Mouse (Mus musculus) thymus, postnatal 14 days (tissue): ENCODE data around the gene Prpf4.
A peak's percentile ranks its signal among the peaks of the same experiment; 100 is the strongest.

Source experiments
- DNase-seq: peaks from one replicate; pipeline ENCODE4 v3.0.0; 2021

The Prpf4 gene

GRCm38 (mm10) chr4:62437871-62438270, 29.3 kb downstream of the Prpf4 start:
- DNase-seq, result no peak

DNA sequence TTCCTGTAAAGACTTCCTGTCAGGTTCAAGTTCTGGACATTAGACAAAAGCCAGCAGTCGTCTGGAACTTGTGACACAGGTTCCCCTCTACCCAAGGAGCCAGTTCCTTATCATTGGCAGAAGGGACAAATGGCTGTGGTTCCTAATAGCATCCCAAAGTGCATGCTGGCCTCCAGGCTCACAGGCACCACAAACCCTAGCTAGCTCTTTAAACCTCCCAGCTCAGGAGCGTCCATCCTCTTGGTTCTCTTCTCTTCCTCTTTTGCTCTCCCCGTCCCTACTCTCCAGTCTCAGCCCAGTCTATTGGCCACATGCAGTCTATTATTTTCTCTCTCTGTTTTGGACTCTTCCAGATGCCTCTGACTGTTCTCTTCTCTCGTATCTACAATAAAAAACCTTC, 31.2 kb downstream of the Prpf4 start:
- DNase-seq, result no peak

DNA sequence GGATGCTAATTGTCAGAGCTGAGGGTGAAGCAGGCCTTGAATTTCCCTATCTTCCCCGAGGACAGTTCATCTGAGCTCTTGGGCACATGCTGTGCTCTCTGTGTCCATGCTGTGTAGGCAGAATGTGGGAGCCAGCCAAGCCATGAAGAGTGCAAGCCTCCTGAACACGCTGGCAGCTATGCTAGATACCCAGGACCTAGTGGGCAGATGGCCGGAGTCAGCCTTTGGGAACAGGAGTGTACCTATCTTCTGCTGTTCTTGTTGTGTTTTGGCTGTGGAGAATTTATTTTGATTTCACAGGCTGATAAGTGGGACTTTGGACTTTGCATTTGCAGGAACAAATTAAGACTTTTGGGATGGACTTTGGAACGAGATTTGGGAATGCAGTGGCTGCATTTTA, 31.9 kb downstream of the Prpf4 start:
- no peak for DNase-seq

DNA sequence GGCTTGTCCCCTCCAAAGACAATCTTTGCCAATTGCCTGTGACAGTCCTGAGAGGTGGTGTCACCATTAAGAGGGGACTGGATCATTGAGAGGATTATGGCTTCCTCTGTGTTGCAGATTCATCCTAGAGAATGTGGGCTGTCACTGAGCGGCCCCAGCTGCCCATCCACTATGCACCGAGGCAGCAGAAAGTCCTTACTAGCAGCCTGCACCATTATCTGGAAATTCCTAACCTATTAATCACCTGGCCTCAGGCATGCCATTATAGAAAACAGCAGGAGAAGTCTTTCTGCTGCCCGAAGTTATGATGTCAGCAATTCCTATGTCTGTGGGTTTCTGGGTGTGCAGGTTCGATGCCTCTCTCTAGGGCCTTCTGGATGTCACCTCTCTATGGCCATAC, 32.4 kb downstream of the Prpf4 start:
- no peak for DNase-seq

DNA sequence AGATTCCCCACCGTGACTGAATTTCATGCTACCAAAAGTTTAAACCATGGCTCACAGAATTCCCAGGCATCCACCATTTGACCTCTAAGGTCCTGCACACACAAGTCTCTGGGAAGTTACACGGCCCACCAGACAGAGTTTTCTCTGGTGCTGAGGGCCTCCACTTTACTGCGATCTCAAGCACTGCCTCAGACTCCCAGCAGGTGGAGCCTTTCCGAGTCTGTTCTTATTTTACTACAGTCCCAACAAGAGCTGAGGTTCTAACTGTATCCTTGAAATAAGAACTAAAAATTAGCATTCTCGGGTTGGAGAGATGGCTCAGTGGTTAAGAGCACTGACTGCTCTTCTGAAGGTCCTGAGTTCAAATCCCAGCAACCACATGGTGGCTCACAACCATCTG, 46.4 kb downstream of the Prpf4 start:
- peak; percentile 51 for DNase-seq

DNA sequence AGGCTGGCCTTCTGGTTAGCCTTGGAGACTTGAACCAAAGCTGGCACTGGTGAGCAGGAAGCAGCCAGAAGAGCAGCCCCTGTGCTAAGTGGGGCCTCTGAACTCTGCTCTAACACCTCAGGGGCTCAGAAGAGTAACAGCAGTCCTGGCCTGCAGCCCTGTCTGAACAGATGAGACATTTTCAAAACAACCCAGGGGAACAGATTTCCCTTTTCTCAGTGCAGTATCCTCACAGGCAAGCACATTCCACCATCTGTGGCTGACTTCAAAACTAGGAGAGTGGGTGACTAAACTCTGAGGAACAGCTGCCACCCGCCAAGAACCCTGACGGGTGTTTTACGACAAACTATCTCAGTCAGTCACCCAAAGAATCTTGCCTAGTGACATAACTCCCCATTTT, 50.5 kb downstream of the Prpf4 start:
- DNase-seq, result no peak

DNA sequence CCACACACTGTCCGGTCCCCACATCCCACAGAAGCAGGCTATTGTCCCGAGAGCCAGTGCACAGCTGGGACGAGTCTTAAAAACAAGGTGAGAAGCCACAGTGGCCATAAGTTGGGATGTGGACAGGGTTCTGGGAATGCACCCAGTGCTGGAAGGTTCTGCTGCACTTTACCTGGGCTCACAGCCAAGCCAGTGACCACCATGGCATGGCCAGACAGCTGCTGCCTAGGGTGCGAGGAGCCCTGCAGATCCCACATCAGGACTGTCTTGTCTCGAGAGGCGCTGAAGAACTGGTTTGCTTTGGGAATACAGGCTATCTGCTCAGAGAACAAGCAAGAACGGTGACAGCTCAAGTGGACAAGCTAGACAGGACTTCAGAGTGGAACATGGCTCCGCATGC, 51.8 kb downstream of the Prpf4 start:
- DNase-seq, result no peak

DNA sequence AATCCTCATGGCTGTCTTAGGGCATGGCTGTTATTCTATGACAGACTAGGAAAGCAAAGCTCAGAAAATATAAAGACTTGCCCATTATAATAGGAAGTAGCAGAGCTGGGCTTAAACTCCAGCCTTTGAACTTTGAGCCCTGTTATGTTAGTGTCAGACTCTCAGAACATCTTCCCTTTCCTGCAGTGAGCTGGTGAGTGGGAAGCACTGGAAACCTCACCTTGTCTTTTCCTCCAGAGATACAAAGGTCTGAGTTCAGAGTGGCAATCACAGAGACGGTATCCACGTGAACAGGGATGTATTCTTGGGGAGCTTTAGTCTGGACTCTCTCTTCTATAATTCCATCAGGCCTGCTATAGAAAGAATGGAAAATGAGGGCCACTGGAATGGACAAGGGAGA, 54.5 kb downstream of the Prpf4 start:
- DNase-seq, result no peak

- no peak for DNase-seq
Measured at GRCm38 (mm10) chr4:62468158-62468557, 59.6 kb downstream of the Prpf4 start.

DNA sequence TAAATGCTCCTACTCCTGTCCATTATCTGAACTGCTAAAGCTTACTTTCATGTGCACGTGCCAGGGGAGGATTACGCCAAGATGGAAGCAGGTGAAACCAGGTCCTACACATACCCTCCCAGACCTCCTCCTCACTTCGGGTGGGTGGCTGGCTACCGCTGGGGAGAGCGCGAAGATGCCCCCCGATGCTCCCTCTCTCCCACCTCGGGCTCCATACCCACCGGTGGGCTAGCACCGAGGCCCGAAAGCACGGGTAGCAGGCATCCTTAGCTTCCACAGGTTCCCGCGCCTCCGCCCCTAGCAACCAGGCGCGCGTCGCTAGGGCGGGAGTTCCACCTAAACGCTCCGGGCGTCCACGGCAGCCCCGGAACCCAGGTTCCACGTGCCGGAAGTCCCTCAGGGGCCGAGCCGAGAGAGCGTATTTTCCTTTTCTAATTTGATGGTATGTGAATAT, 62.0 kb downstream of the Prpf4 start, which contains the start of gene Wdr31:
Gene Wdr31 (minus strand): TSS at position 299 of the 454 bp plus-strand sequence.
- DNase-seq, result peak; percentile 86

DNA sequence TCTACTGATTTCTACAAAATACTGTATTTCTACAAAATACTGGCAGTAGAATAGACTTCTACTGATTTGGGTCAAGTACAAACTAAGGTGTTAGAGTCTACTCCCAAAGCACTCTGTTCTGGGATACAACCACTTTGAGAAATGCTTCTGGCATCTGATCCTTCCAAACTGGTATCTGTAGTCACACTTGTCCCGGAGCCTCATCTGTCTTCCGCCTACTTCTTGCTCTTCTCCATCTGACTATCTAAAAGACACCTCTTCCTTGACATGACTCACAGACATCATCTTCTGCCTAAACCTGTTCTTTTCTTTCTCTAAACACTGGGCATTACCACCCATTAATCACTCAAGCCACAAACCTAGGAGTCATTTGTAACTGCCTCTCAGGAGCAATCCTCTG, 63.5 kb downstream of the Prpf4 start:
- DNase-seq, result no peak

GRCm38 (mm10) chr4:62475131-62475530, 66.5 kb downstream of the Prpf4 start:
- DNase-seq, result peak; percentile 57

- DNase-seq, result peak; percentile 49
Measured at GRCm38 (mm10) chr4:62475793-62476192, 67.2 kb downstream of the Prpf4 start.
